Mouse (Mus musculus) testis, adult 2 months (tissue): ENCODE measurements at regions not wholly inside any gene's neighbourhood (a gene's known extent, or its start where the extent isn't known, plus 50 kb on each side); places are given as distances from the start of the nearest gene placed in this dataset.

Experiments used
- H3K27ac ChIP-seq: fragments of 200-500 bp; 2 replicates; pipeline ENCODE4 v1.5.1; 2012; ENCODE audit warnings: low read depth, low read length; ENCODE audit not compliant: control insufficient read depth, insufficient read depth
- H3K27me3 ChIP-seq: fragments of 200-500 bp; 2 replicates; pipeline ENCODE4 v1.6.1; 2012; ENCODE audit warnings: mild to moderate bottlenecking, low read length, moderate library complexity; ENCODE audit not compliant: control insufficient read depth, insufficient read depth
- H3K36me3 ChIP-seq: fragments of 200-500 bp; 2 replicates; pipeline ENCODE4 v1.6.1; 2012; ENCODE audit warnings: mild to moderate bottlenecking, low read length; ENCODE audit not compliant: control insufficient read depth, insufficient read depth
- H3K4me1 ChIP-seq: fragments of 200-500 bp; 2 replicates; pipeline ENCODE4 v1.6.1; 2012; ENCODE audit warnings: low read length; ENCODE audit not compliant: control insufficient read depth, insufficient read depth
- H3K4me3 ChIP-seq: fragments of 200-500 bp; 2 replicates; pipeline ENCODE4 v1.5.1; 2012; ENCODE audit warnings: low read depth, mild to moderate bottlenecking, low read length, moderate library complexity, mixed read lengths; ENCODE audit not compliant: control insufficient read depth
- CTCF ChIP-seq: fragments of 200-500 bp; IDR thresholded peaks from 2 replicates; pipeline ENCODE4 v1.5.1; 2012; ENCODE audit warnings: low read depth, mild to moderate bottlenecking, inconsistent platforms, low read length, moderate library complexity; ENCODE audit not compliant: control insufficient read depth, insufficient read depth, insufficient replicate concordance
- POLR2A ChIP-seq: fragments of 200-500 bp; IDR thresholded peaks from 2 replicates; pipeline ENCODE4 v1.6.1; 2012; ENCODE audit warnings: low read depth, mild to moderate bottlenecking, inconsistent platforms, low read length, moderate library complexity; ENCODE audit not compliant: control insufficient read depth

DNA sequence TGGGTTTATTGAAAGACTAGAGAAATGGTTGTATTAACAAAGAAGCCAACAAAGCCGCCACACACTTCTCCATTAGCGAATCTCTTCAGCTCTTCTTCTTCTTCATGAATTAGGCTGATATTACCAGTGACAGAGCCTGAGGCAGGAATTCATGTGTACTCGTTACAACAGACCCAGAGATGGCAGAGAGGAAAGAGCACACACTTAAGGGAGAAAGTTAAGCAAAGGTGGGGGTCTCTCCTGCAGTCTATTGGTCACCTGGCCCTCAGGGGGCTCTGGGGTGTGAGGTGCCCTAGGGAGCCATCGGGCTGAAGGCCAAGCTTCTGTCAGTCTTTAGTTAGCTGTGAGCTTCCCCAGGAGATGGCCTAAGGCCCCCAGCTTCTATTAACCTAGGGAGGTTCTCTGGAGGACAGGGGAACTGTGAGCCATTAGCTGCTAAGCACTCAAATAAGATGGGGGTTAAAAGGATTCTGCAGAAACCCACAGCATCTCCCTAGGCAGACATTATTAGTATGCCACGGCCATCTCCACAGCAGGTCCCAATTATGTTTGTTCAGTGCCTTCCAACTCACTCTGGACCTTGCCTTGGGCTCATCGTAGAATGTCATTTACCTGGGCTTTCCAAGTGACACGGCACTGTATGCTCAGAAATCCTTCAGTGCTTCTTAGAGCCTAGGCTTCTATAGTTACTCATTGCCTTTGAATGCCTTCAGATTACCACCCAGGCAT, 541.2 kb downstream of the Plekhb2 start:
- Histone ChIP-seq H3K27me3 (no peaks in the 10 kb centered on the region), H3K36me3 (no peaks in the 10 kb centered on the region), H3K27ac (no peak overlapping the region), H3K4me1 (no peaks in the 10 kb centered on the region), H3K4me3 (no peak overlapping the region)
- TF ChIP-seq POLR2A (no peak), CTCF (no peak)

DNA sequence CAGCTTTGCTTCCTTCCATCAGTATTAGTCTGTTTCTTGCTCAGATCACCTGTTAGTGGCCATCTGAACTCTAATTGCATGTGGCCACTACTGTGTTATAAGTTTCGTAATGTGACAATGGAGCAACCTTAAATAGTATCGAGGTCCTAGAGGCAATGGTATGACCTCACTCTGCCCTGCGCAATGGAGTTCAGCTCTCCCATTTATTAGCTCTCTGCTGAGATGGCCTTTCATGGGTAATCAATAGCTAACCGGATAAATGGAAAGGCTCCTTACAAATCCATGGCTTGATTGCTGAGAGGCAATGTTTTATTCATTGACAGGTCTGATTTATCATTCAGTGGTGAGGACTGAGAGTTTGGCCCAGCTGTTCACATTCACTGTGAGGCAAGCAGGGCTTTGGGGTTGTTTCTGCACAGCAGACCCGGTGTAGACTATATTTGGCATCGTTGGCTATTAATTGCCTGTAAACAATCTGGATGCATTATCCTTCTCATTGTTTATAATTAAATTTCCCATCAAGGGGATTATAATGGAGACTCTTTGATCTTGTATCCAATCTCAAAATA, 543.9 kb downstream of the Plekhb2 start:
- Histone ChIP-seq H3K36me3 (no peaks in the 10 kb centered on the region), H3K4me3 (no peak overlapping the region), H3K27ac (no peak overlapping the region), H3K27me3 (no peaks in the 10 kb centered on the region), H3K4me1 (no peaks in the 10 kb centered on the region)
- TF ChIP-seq POLR2A (no peak), CTCF (no peak)

DNA sequence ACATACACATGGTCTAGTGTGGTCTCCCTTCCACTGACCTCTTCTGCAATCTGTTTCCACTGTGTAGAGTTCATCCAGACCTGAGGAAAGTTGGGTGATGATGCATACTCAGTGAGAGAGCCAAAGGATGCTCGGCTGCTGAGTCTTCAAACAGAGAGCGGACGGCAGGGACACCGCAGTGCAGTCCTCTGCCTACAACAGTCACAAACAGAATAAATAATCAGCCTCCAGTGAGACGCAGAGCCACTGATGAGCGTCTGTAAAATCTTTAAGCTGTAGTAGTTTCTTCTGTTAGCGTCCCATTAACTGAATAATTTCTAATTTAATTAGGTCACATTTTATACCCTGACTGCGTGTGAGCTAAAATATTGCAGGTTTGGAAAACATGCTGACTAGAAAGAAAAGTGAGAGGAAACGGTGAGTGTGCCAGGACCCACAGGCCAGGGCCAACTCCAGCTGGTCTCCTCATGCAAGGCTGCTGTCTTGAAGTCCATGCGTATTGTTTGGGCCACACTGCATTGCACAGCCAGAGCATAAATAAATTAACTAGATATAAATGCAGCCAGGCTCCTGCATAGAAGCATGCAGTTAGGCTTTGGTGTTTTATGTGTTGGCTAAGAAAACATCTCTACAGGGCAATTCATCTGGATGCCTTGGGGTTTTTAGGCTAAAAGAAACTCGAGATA, 551.0 kb downstream of the Plekhb2 start:
- Histone ChIP-seq H3K4me3 (no peak overlapping the region), H3K4me1 (no peaks in the 10 kb centered on the region), H3K36me3 (no peaks in the 10 kb centered on the region), H3K27ac (no peak overlapping the region), H3K27me3 (no peaks in the 10 kb centered on the region)
- TF ChIP-seq POLR2A (no peak), CTCF (no peak)

DNA sequence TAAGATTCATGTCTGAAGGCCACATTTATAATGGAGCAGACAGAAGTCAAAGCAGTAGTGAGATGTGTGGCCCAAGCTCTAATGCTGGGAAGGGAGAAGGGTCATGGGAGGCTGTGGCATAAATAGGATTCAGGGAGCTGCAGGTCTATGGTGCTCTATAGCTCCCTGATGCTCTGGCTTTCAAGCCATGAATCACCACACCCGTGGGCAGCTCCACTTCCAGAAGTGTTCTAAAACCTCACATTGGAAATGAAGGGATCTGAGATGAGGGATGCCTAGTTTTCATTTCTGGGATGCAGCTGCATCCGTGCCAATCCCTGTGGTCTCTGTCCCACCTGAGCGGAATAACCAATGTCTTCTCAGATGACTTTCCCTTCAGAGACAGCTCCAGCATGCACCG, 553.2 kb downstream of the Plekhb2 start:
- H3K27ac ChIP-seq = no peak overlapping the region
- TF ChIP-seq POLR2A (no peak), CTCF (no peak)
- H3K27me3 ChIP-seq = no peaks in the 10 kb centered on the region

DNA sequence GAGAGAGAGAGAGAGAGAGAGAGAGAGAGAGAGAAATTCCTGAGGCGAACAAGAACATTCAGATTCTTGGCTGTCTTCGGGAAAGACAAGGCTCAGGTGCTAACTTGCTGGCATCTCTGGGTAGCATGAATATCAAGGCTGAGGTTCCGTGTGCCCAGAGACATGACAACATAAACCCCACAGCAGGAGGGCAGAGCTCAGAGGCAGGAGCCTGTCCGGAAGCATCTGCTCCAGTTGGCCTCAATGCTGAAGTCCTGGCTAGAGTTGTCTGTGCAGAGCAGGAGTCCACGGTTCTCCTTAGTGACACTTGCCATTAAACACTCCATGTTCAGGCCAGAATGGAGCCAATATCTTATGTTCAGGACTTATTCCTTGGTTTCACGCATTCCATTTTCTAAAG, 555.6 kb downstream of the Plekhb2 start:
- H3K27me3 ChIP-seq = no peaks in the 10 kb centered on the region
- no peaks in the 10 kb centered on the region for H3K4me1 ChIP-seq
- H3K36me3 ChIP-seq = no peaks in the 10 kb centered on the region
- no peak overlapping the region for H3K27ac ChIP-seq
- TF ChIP-seq POLR2A (no peak), CTCF (no peak)
- no peak overlapping the region for H3K4me3 ChIP-seq

More for the DNA sequence above, 553.2 kb downstream of the Plekhb2 start:
- Histone ChIP-seq H3K4me1 (no peaks in the 10 kb centered on the region), H3K36me3 (no peaks in the 10 kb centered on the region), H3K4me3 (no peak overlapping the region)

DNA sequence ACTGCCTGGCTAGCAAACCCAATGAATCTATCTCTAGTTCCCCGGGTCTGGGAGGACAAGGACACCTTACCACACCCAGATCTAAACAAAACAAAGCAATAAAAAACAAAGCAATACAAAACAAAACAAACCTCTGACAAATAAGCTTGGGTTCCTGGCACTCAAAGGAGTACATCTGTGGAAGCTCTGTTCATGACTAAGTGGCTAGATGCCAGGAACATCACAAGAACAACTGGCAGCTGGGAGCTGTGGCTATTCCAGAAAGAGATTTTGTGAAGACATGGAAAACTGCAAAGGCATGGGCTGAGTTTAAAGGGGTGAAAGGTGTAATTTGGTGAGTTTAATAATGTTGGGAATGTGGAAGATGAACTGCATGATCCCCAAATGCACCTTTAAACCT, 565.9 kb downstream of the Plekhb2 start:
- Histone ChIP-seq H3K27ac (no peak overlapping the region), H3K36me3 (no peaks in the 10 kb centered on the region), H3K4me1 (no peaks in the 10 kb centered on the region), H3K27me3 (no peaks in the 10 kb centered on the region), H3K4me3 (no peak overlapping the region)
- TF ChIP-seq CTCF = no peak
- TF ChIP-seq POLR2A = no peak

DNA sequence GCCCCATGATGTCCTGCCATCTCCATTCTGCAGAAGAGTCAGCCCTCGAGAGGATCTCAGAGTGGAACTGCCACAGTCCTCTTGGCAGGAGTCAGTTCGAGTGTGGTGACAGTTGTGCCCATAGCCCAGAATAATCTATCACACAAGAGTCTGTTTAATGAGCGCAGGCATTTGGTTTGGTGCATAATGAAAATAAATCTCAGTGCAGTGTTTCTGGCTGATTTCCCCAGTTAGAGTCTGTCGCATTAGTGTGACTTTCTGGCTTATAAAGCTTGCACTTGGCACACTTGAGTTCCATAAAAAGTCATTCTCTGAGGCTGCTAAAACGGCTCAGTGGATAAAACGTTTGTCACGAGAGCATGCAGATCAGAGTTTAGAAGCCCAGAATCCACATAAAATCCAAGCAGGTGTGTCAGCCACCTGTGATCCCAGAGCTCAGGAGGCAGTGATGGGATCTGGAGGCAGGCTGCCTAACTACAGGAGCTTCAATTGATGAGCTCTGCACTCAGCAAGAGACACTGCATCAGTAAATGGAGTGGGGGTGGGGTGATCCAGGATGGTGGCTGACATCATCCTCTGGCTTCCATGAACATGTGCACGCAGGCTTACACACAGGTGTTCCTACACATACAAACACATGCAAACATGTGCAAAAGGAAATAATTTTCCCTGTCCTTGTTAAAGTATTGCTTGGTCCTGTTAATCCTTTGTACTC, 578.5 kb downstream of the Plekhb2 start:
- no peaks in the 10 kb centered on the region for H3K27me3 ChIP-seq
- H3K4me1 ChIP-seq = peaks cover 4% of the 10 kb centered on the region; the same call in 1 of the 2 replicates
- no peak overlapping the region for H3K4me3 ChIP-seq
- no peak overlapping the region for H3K27ac ChIP-seq
- H3K36me3 ChIP-seq = no peaks in the 10 kb centered on the region
- no peak for TF ChIP-seq POLR2A
- TF ChIP-seq CTCF = no peak
